Mouse (Mus musculus): ENCODE data around the gene 6720489N17Rik. TPM values are rescaled to one million over a fixed set of nuclear protein-coding genes. Genes with fewer than 3 reads are reported as not detected.
"Not testable (repeated sequence)": the region's sequence is repeated elsewhere in the genome, so short reads cannot be mapped to it uniquely, and the experiment has no call there.

Gene 6720489N17Rik
- under 1 TPM; 0.64 to 0.67 TPM for total RNA-seq (2021)
- long read RNA-seq, experiment 1, partial matches to known transcripts: 0 of 1 reads
- long read RNA-seq, experiment 1, other reads (novel, unspliced or antisense): 1 of 1 reads
- long read RNA-seq, experiment 2, partial matches to known transcripts: 0 of 1 reads
- long read RNA-seq, experiment 2, other reads (novel, unspliced or antisense): 0 of 1 reads

DNA sequence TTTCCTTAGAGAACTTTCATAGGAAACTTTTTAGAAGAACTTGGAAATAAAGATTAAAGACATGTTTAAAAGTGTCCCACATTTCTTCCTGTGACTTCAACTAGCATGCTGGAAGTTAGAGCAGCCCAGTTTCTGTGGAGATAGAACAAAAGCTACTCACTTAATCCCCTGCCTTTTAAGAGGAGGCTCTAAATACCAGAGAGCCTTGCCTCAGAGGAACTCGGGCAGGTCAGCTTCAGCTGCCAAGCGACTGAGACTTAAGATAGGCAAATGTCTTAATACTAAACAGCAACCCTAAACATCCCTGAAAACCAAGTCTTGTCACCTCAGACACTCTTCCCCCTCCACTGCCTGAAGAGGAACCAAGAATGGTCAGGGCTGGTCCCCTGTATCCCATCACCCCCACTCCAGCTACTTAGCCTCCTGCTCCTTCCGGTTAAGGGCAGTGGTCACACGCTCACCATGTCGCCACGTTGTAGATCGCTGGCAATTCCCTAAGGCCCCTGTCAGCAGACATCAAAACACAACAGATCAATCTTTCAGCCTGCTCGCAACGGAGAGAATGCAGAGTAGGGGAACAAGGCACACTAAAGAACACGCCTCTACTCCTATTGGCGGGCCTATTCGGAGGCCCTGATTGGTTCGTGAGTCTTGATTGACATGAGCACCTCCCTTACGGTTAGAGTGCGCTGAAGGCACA lies at the start of gene 6720489N17Rik:
Gene 6720489N17Rik (minus strand): TSS at position 606 of the 700 bp plus-strand sequence.
- DNase-seq: peak; percentile 53

DNA sequence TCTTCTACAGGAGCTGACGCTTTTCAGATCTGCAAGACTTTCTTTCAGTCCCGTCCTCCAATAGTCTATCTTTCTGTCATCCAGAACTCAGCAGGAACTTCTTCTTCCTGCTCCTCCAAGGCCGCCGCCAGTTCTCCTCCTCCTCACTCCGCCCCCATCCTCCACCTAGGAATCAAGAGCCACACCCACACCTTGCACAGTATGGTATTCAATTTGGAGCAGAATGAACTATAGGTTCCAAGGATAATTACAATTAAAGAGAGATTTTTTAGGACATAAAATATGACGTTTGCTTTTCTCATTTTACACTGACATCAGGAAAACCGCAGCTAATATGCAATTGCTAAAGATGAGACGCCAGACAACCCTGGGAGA lies 29.4 kb upstream of the 6720489N17Rik start:
- no peak for DNase-seq

DNA sequence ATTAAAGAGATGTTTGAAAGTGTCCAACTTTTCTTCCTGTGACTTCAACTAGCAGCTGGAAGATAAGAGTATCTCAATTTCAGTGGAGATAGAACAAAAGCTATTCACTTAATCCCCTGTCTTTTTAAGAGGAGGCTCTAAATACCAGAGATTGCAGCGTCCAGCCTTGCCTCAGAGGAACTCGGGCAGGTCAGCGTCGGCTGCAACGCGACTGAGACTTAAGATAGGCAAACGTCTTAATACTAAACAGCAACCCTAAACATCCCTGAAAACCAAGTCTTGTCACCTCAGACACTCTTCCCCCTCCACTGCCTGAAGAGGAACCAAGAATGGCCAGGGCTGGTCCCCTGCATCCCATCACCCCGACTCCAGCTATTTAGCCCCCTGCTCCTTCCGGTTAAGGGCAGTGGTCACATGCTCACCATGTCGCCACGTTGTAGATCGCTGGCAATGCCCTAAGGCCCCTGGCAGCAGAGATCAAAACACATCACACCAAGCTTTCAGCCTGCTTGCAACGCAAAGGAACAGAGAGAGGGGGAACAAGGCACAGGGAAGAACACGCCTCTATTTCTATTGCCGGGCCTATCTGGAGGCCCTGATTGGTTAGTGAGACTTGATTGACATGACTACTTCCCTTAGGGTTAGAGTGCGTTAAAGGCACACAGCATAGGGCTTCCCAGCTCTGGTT lies 28.8 kb upstream of the 6720489N17Rik start:
- DNase-seq: peak; percentile 70

DNA sequence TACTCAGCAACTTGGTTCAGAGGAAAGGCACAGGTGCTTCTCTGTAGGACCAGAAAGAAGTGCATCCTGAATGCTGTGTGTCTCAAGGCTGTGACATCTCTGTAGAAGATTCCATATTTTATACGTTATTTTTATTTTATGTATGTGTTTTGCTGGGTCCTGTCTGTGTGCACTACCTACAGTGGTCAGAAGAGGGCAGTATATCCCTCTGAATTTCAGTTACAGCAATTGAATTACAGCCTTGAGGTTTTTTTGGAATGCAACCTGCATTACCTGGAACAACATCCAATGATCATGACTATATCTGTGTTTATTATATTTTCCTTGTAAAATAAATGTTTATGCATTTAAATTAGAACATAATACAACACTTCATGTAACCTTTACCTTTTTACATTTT lies 3.1 kb upstream of the 6720489N17Rik start:
- not testable (repeated sequence) for DNase-seq

DNA sequence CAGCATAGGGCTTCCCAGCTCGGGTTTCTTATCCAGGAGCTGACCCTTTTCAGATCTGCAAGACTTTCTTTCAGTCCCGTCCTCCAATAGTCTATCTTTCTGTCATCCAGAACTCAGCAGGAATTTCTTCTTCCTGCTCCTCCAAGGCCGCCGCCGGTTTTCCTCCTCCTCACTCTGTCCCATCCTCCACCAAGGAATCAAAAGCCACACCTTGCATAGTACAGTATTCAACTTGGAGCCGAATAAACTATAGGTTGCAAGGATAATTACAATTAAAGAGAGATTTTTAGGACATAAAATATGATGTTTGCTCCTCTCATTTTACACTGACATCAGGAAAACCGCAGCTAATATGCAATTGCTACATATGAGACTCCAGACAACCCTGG lies 289 bp upstream of the 6720489N17Rik start:
- not testable (repeated sequence) for DNase-seq

DNA sequence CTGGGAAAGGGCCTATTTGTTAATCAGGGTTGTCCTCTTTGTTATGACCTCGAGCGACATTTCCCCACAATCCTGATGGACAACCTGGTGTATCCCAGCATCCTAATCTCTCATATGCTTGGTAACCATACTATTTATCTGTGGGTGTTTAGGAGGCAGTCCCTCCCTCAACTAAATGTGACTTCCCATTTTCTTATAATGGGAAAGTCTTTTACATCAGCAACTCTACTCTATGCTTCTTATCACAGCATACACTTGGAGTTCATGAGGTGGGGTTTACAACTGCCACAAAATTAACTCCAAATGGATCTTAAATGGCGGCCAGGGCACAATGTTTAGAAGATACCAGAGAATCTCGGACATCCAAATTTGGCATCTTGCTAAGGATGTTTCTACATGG lies 6.5 kb downstream of the 6720489N17Rik start:
- not testable (repeated sequence) for DNase-seq

DNA sequence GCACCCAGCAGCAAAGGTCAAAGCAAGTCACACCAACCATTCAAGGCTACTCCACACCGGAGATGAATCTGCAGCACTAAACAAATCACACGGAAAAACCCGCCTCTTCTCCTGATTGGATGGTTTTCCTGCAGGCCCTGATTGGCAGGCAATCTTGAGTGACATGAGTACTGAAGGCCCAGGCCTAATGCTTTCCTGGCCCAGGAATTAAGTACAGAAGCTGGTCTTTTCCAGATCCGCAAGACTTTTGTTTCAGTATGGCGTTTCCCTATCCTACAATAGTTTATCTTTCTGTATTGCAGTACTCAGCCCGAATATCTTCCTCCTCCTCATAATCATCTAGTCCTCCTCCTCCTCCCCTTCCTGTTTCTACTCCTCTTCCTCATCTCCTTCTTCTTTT lies 52.9 kb downstream of the 6720489N17Rik start, which contains the start of gene Zfp934:
Gene Zfp934 (minus strand): TSS at position 101 of the 400 bp plus-strand sequence.
- DNase-seq: not testable (repeated sequence)

DNA sequence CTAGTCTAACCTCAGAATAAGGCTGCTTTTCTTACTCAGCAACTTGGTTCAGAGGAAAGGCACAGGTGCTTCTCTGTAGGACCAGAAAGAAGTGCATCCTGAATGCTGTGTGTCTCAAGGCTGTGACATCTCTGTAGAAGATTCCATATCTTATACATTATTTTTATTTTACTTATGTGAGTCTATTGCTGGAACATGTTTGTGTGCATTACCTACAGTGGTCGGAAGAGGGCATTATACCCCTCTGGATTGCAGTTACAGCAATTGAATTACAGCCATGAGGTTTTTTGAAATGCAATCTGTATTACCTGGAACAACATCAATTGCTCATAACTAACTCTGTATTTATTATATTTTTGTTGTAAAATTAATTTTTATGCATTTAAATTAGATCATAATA lies 62.3 kb downstream of the 6720489N17Rik start:
- DNase-seq: not testable (repeated sequence)

DNA sequence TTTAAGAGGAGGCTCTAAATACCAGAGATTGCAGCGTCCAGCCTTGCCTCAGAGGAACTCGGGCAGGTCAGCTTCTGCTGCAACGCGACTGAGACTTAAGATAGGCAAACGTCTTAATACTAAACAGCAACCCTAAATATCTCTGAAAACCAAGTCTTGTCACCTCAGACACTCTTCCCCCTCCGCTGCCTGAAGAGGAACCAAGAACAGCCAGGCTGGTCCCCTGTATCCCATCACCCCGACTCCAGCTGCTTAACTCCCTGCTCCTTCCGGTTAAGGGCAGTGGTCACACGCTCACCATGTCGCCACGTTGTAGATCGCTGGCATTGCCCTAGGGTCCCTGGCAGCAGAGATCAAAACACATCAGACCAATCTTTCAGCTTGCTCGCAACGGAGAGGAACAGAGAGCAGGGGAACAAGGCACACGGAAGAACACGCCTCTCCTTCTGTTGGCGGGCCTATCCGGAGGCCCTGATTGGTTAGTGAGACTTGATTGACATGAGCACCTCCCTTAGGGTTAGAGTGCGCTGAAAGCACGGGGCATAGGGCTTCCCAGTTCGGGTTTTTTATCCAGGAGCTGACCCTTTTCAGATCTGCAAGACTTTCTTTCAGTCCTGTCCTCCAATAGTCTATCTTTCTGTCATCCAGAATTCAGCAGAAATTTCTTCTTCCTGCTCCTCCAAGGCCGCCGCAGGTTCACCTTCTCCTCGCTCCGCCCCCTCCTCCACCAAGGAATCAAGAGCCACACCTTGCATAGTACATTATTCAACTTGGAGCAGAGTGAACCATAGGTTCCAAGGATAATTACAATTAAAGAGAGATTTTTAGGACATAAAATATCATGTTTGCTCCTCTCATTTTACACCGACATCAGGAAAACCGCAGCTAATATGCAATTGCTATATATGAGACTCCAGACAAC lies 65.5 kb downstream of the 6720489N17Rik start, which contains the start of gene Zfp935:
Gene Zfp935 (minus strand): TSS at position 323 of the 922 bp plus-strand sequence.
- DNase-seq: peak; percentile 73

Small RNA genes lying within 50 kb of the gene (microRNA-seq; reads per million reads assigned to microRNA genes)
- gene Gm24020 (ENCODE audit: borderline replicate concordance in 2 of 2): 0 reads per million in 2 experiments

Other genes with a start within 250 kb of the 6720489N17Rik start
- gene Gm3604, start 241.0 kb downstream of the 6720489N17Rik start, total RNA-seq (2021): under 1 TPM; 0.23 to 0.40 TPM
- 1 to 10 TPM; 4.3 to 4.5 TPM for gene Gm49359, start 157.3 kb downstream of the 6720489N17Rik start, total RNA-seq (2021)
- under 1 TPM in 1 of 2 experiments, not detected in 1; 0.31 TPM for gene Zfp935, start 65.7 kb downstream of the 6720489N17Rik start, total RNA-seq (2021)
- gene Zfp934, start 53.0 kb downstream of the 6720489N17Rik start, total RNA-seq (2021): 1 to 10 TPM; 2.0 to 2.2 TPM
- gene Platr25, start 136.5 kb upstream of the 6720489N17Rik start, total RNA-seq (2021): 1 to 10 TPM; 2.1 TPM
- 1 to 10 TPM in 1 of 2 experiments, under 1 TPM in 1; 0.64 to 1.2 TPM for gene Gm5141, start 161.6 kb upstream of the 6720489N17Rik start, total RNA-seq (2021)
- gene Fbp2, start 234.2 kb upstream of the 6720489N17Rik start, total RNA-seq (2021): 10 to 100 TPM; 30.0 to 48.3 TPM

Data from gastrocnemius, postnatal 25 days (tissue).